In genomic region chr13:43202351-43202750, GRCm38 (mm10) we compare ENCODE assay signal across 26 mouse cellular contexts. TPM values are rescaled to one million over a fixed set of nuclear protein-coding genes. Genes with fewer than 3 reads are reported as not detected.
DNase-seq lines count a peak whose midpoint lies in the region; ATAC-seq and TF ChIP-seq lines count a peak whose summit lies in the region.
"Had no signal": no experiment of that assay in that cellular context is flagged by ENCODE, and none has a peak within 500 bp of the region (broad histone marks: within the 10 kb centered on the region; RNA-seq: fewer than 3 reads in every experiment).

No protein-coding gene starts in this region.

- H3K9ac ChIP-seq in CH12.LX (ENCODE audit: insufficient read depth, low read depth): no peak overlapping the region
- H3K9ac ChIP-seq: embryonic facial prominence, embryonic 15.5 days; forebrain, embryonic 12.5 days; forebrain, postnatal 0 days; heart, embryonic 15.5 days; hindbrain, embryonic 12.5 days; limb, embryonic 13.5 days; liver, embryonic 12.5 days; liver, postnatal 0 days; midbrain, embryonic 12.5 days had no signal

- no peak overlapping the region for H3K4me3 ChIP-seq in left cerebral cortex, adult 2 months
- no peak overlapping the region for H3K4me3 ChIP-seq in CH12.LX (replicated peaks in 1 of 3; ENCODE audit: low read depth in 2 of 3, low read length in 2 of 3, poor library complexity in 1 of 3)
- H3K4me3 ChIP-seq: embryonic facial prominence, embryonic 10.5 days; embryonic facial prominence, embryonic 15.5 days; forebrain, embryonic 12.5 days; heart, embryonic 10.5 days; heart, embryonic 15.5 days; hindbrain, embryonic 12.5 days; limb, embryonic 13.5 days; liver, embryonic 12.5 days; midbrain, embryonic 12.5 days had no signal

- H3K4me1 ChIP-seq in CH12.LX (ENCODE audit: control insufficient read depth in 1 of 2, insufficient read depth in 2 of 2): peaks cover 0 to 14% of the 10 kb centered on the region in 2 experiments; a peak in 1 of 4 replicates
- H3K4me1 ChIP-seq: embryonic facial prominence, embryonic 15.5 days; forebrain, embryonic 12.5 days; hindbrain, embryonic 12.5 days; liver, embryonic 12.5 days; midbrain, embryonic 12.5 days had no signal

- dilution Hi-C loops in CH12.LX (cut with MboI; ENCODE audit: extremely low pct_ligation_motif_present, extremely low pct_unique_long_range_greater_than_20kb, low sequenced_read_pairs): no loop called here

- H3K36me3 ChIP-seq in CH12.LX (replicated peaks in 1 of 2; ENCODE audit: control insufficient read depth in 1 of 2, insufficient read depth in 1 of 2, low read length in 1 of 2): peaks cover 0 to 7% of the 10 kb centered on the region in 2 experiments
- H3K36me3 ChIP-seq: embryonic facial prominence, embryonic 10.5 days; embryonic facial prominence, embryonic 15.5 days; forebrain, embryonic 12.5 days; heart, embryonic 15.5 days; hindbrain, embryonic 12.5 days; limb, embryonic 13.5 days; midbrain, embryonic 12.5 days had no signal

- TF ChIP-seq CTCF in left cerebral cortex, adult 2 months (IDR thresholded peaks at IDR 0.05): no peak
- no peak for TF ChIP-seq CTCF in CH12.LX (conservative IDR thresholded peaks at IDR 0.05 in 1 of 2, IDR thresholded peaks at IDR 0.05 in 1 of 2; ENCODE audit: low read depth in 2 of 2, low read length in 2 of 2)

- H3K9me3 ChIP-seq in CH12.LX (replicated peaks; ENCODE audit: low read length): no peaks in the 10 kb centered on the region
- H3K9me3 ChIP-seq: embryonic facial prominence, embryonic 10.5 days; embryonic facial prominence, embryonic 15.5 days; forebrain, embryonic 12.5 days; heart, embryonic 10.5 days; heart, embryonic 15.5 days; hindbrain, embryonic 12.5 days; limb, embryonic 13.5 days; liver, embryonic 12.5 days; midbrain, embryonic 12.5 days had no signal

- H3K79me2 ChIP-seq in CH12.LX (replicated peaks; ENCODE audit: control insufficient read depth, extremely low read depth, insufficient read depth, poor library complexity, severe bottlenecking): no peaks in the 10 kb centered on the region

- peak; percentile 46 for ATAC-seq in inflammation-experienced regulatory T-cells, adult 6 months
- ATAC-seq: forebrain, postnatal 0 days; hindbrain, postnatal 0 days; liver, embryonic 12.5 days; liver, postnatal 0 days had no signal

- peak overlapping the region; percentile 38; the same call in 1 of the 2 replicates for H3K27ac ChIP-seq in left cerebral cortex, adult 2 months
- H3K27ac ChIP-seq in CH12.LX (ENCODE audit: insufficient read depth, low read depth): no peak overlapping the region
- H3K27ac ChIP-seq: embryonic facial prominence, embryonic 10.5 days; embryonic facial prominence, embryonic 15.5 days; forebrain, embryonic 12.5 days; hindbrain, embryonic 12.5 days; hindbrain, postnatal 0 days; limb, embryonic 13.5 days; liver, embryonic 12.5 days; midbrain, embryonic 12.5 days had no signal

- DNase-seq in left cerebral cortex, adult 2 months (ENCODE audit: extremely low spot score in 1 of 2, low spot score in 2 of 2): no peak
- no peak for DNase-seq in left cerebral cortex, adult 11 months (ENCODE audit: low spot score)
- DNase-seq in CH12.LX (ENCODE audit: extremely low read depth) (peak; percentile 17), liver (no peak), adipocyte (ENCODE audit: low spot score) (no peak)
- no peak for DNase-seq in kidney, adult 8-10 months
- DNase-seq: cerebellum, postnatal 25 days; forebrain, postnatal 0 days; gastrocnemius, postnatal 10 days; kidney, adult 18-20 months; kidney, postnatal 36 days; liver, postnatal 0 days; lung, postnatal 36 days; right cerebral cortex, postnatal 14 days; thymus, postnatal 4 days had no signal

- TF ChIP-seq POLR2A in CH12.LX (IDR thresholded peaks at IDR 0.05; ENCODE audit: low read depth, low read length): no peak

- no peak for TF ChIP-seq RAD21 in CH12.LX (IDR thresholded peaks at IDR 0.05; ENCODE audit: low read depth, low read length)

- in situ Hi-C loops in CH12.LX (cut with MboI; ENCODE audit: low pct_ligation_motif_present, low pct_unique_long_range_greater_than_20kb, low sequenced_read_pairs): no loop called here

- TF ChIP-seq EP300 in CH12.LX (IDR thresholded peaks at IDR 0.05; ENCODE audit: low read length): no peak

- H3K27me3 ChIP-seq in CH12.LX (replicated peaks): no peaks in the 10 kb centered on the region
- H3K27me3 ChIP-seq: embryonic facial prominence, embryonic 15.5 days; forebrain, embryonic 12.5 days; hindbrain, embryonic 12.5 days had no signal

- intact Hi-C loops in left cerebral cortex, adult 2 months (cut with DNase I): no loop called here

- no peak overlapping the region; the same call in 1 of the 2 replicates for H3K4me2 ChIP-seq in CH12.LX (ENCODE audit: insufficient read depth, low read depth, poor library complexity, severe bottlenecking)
- H3K4me2 ChIP-seq: embryonic facial prominence, embryonic 15.5 days; forebrain, embryonic 12.5 days; heart, embryonic 15.5 days; hindbrain, embryonic 12.5 days; limb, embryonic 13.5 days; liver, embryonic 12.5 days; midbrain, embryonic 12.5 days had no signal

TF ChIP-seq in CH12.LX, 34 proteins besides CTCF, POLR2A, EP300 and RAD21:
- TF ChIP-seq HCFC1 (IDR thresholded peaks at IDR 0.05; ENCODE audit: low read depth, low read length) (no peak), POLR2AphosphoS2 (IDR thresholded peaks at IDR 0.05; ENCODE audit: low read depth, low read length) (no peak), MXI1 (IDR thresholded peaks at IDR 0.05; ENCODE audit: low read depth, low read length) (no peak), TCF12 (IDR thresholded peaks at IDR 0.05; ENCODE audit: low read depth, low read length) (no peak), ZNF384 (IDR thresholded peaks at IDR 0.05; ENCODE audit: low read depth, low read length) (no peak), MEF2A (IDR thresholded peaks at IDR 0.05; ENCODE audit: borderline replicate concordance, low read depth, low read length) (no peak), JUN (IDR thresholded peaks at IDR 0.05; ENCODE audit: insufficient read depth, low read depth, low read length) (no peak; the same call in 1 of the 2 replicates), UBTF (IDR thresholded peaks at IDR 0.05; ENCODE audit: low read depth, low read length) (no peak), USF1 (IDR thresholded peaks at IDR 0.05; ENCODE audit: low read depth, low read length) (no peak), ETS1 (conservative IDR thresholded peaks at IDR 0.05; ENCODE audit: low read depth, low read length) (no peak), MAFK (IDR thresholded peaks at IDR 0.05; ENCODE audit: insufficient replicate concordance, low read length) (no peak), SIN3A (IDR thresholded peaks at IDR 0.05; ENCODE audit: low read length) (no peak), USF2 (conservative IDR thresholded peaks at IDR 0.05; ENCODE audit: low read depth, low read length) (no peak), E2F4 (IDR thresholded peaks at IDR 0.05; ENCODE audit: insufficient replicate concordance, low read depth, low read length) (no peak), MAX (IDR thresholded peaks at IDR 0.05; ENCODE audit: low read length) (no peak)
TF ChIP-seq in CH12.LX: peak in this region for 0.

RNA-seq across cellular contexts. Expression of gene Tbc1d7, which starts 31.1 kb away (rescaled TPM):
- total RNA-seq in left cerebral cortex, adult 2 months (2021): 10 to 100 TPM; 23.4 to 29.0 TPM
- total RNA-seq in CH12.LX (2012; rRNA removed) (19.5 and 20.3 TPM in 2 replicates), CH12.LX (2014; rRNA removed) (20.2 and 23.4 TPM in 2 replicates)
- 32.9 and 37.3 TPM in 2 replicates for polyA plus RNA-seq in CH12.LX (2012; ENCODE audit: insufficient read length, low read depth)
- 10 to 100 TPM; 16.1 to 16.8 (median 16.8) TPM for polyA plus RNA-seq in inflammation-experienced regulatory T-cells, adult 6 months (2017; shearing (Covaris generic))
